Mouse (Mus musculus): ENCODE results near the gene Atg3.
A peak's percentile ranks its signal among the peaks of the same experiment; 100 is the strongest.

Gene Atg3

GRCm38 (mm10) chr16:45158522-45159388, at the start of gene Atg3, which contains the start of gene Slc35a5:
Atg3 (plus strand) TSS chr16:45158785.
Slc35a5 (minus strand) TSS chr16:45158706.
- DNase-seq (ENCODE audit: low spot score in 2 of 2), result peak; percentile 94 to 97

GRCm38 (mm10) chr16:45110498-45110897, 48.1 kb upstream of the Atg3 start:
- no peak for DNase-seq (ENCODE audit: low spot score in 2 of 2)

- no peak for DNase-seq (ENCODE audit: low spot score in 2 of 2)
These were observed 41.4 kb upstream of the Atg3 start for GRCm38 (mm10) chr16:45117200-45117599.

- DNase-seq (ENCODE audit: low spot score in 2 of 2), result no peak
These were observed 39.8 kb upstream of the Atg3 start for GRCm38 (mm10) chr16:45118760-45119159.

GRCm38 (mm10) chr16:45120844-45121425, 37.6 kb upstream of the Atg3 start:
- no peak for DNase-seq (ENCODE audit: low spot score in 2 of 2)

- DNase-seq (ENCODE audit: low spot score in 2 of 2), result no peak
These were observed 36.0 kb upstream of the Atg3 start for GRCm38 (mm10) chr16:45122571-45122970.

GRCm38 (mm10) chr16:45124230-45125203, 34.1 kb upstream of the Atg3 start:
- DNase-seq (ENCODE audit: low spot score in 2 of 2), result no peak

GRCm38 (mm10) chr16:45127936-45128710, 30.5 kb upstream of the Atg3 start:
- no peak for DNase-seq (ENCODE audit: low spot score in 2 of 2)

- no peak for DNase-seq (ENCODE audit: low spot score in 2 of 2)
These were observed 16.9 kb upstream of the Atg3 start for GRCm38 (mm10) chr16:45141711-45142110.

- peak in 1 of 2 experiments; percentile 42 for DNase-seq (ENCODE audit: low spot score in 2 of 2)
These were observed 16.0 kb upstream of the Atg3 start for GRCm38 (mm10) chr16:45142565-45142964.

GRCm38 (mm10) chr16:45145119-45145518, 13.5 kb upstream of the Atg3 start:
- DNase-seq (ENCODE audit: low spot score in 2 of 2), result no peak

- no peak for DNase-seq (ENCODE audit: low spot score in 2 of 2)
These were observed 10.0 kb upstream of the Atg3 start for GRCm38 (mm10) chr16:45148488-45149082.

- DNase-seq (ENCODE audit: low spot score in 2 of 2), result no peak
These were observed 3.8 kb upstream of the Atg3 start for GRCm38 (mm10) chr16:45154741-45155250.

- no peak for DNase-seq (ENCODE audit: low spot score in 2 of 2)
These were observed 456 bp upstream of the Atg3 start for GRCm38 (mm10) chr16:45158136-45158521.

GRCm38 (mm10) chr16:45159389-45159716, 768 bp downstream of the Atg3 start:
- DNase-seq (ENCODE audit: low spot score in 2 of 2), result no peak

GRCm38 (mm10) chr16:45178552-45178951, 20.0 kb downstream of the Atg3 start:
- no peak for DNase-seq (ENCODE audit: low spot score in 2 of 2)

GRCm38 (mm10) chr16:45181824-45182223, 23.2 kb downstream of the Atg3 start:
- DNase-seq (ENCODE audit: low spot score in 2 of 2), result no peak

GRCm38 (mm10) chr16:45192613-45193012, 34.0 kb downstream of the Atg3 start:
- peak; percentile 38 to 64 for DNase-seq (ENCODE audit: low spot score in 2 of 2)

- DNase-seq (ENCODE audit: low spot score in 2 of 2), result peak; percentile 17 to 64
These were observed 38.2 kb downstream of the Atg3 start for GRCm38 (mm10) chr16:45196816-45197215.

- DNase-seq (ENCODE audit: low spot score in 2 of 2), result no peak
These were observed 42.8 kb downstream of the Atg3 start for GRCm38 (mm10) chr16:45201395-45201794.

GRCm38 (mm10) chr16:45204438-45204837, 45.9 kb downstream of the Atg3 start:
- DNase-seq (ENCODE audit: low spot score in 2 of 2), result no peak
